8 mouse cellular contexts compared by ENCODE assay signal in genomic region chr2:27426855-27427457, GRCm38 (mm10). TPM values are rescaled to one million over a fixed set of nuclear protein-coding genes. Genes with fewer than 3 reads are reported as not detected.
DNase-seq lines count a peak whose midpoint lies in the region; ATAC-seq and TF ChIP-seq lines count a peak whose summit lies in the region.

Gene Vav2, minus strand, starts transcription at chr2:27427033.

- peak; percentile 88 for DNase-seq in adipocyte (ENCODE audit: low spot score)
- peak; percentile 96 for DNase-seq in gastrocnemius, adult 2 months
- peak; percentile 43 to 73 for DNase-seq in left cerebral cortex, adult 8-10 months (ENCODE audit: low spot score in 2 of 2)
- DNase-seq in right cerebral cortex, adult 2 months (ENCODE audit: low spot score in 2 of 2) = peak; percentile 69 to 73
- DNase-seq in urinary bladder, postnatal 10 days (ENCODE audit: low spot score) = peak; percentile 80

- no peak for TF ChIP-seq CTCF in gastrocnemius, adult 2 months (IDR thresholded peaks at IDR 0.05)

- under 1% methylated on average over 47 of the region's 58 CpGs for WGBS in hindbrain, embryonic 16.5 days

- H3K4me2 ChIP-seq in hindbrain, embryonic 16.5 days (ENCODE audit: low read length) = peak within 1 kb of the TSS; percentile 89

- peaks cover 30% of the 10 kb centered on the region for H3K4me1 ChIP-seq in hindbrain, embryonic 16.5 days (ENCODE audit: control insufficient read depth, insufficient read depth, low read depth, low read length)
- H3K4me1 ChIP-seq in megakaryocyte, embryonic 14.5 days = peaks cover 27% of the 10 kb centered on the region

- peak within 1 kb of the TSS; percentile 91 for H3K27ac ChIP-seq in gastrocnemius, adult 2 months
- peak within 1 kb of the TSS; percentile 81 for H3K27ac ChIP-seq in hindbrain, embryonic 16.5 days (ENCODE audit: low read depth, low read length)

- no peaks in the 10 kb centered on the region for H3K9me3 ChIP-seq in hindbrain, embryonic 16.5 days (ENCODE audit: control insufficient read depth, low read length)
- H3K9me3 ChIP-seq in megakaryocyte, embryonic 14.5 days = no peaks in the 10 kb centered on the region

- ATAC-seq in common myeloid progenitor, adult 5-6 weeks (replicated peaks; ENCODE audit: low read depth, poor library complexity, severe bottlenecking) = peak; percentile 84
- ATAC-seq in hindbrain, embryonic 16.5 days = peak; percentile 88

- peak within 1 kb of the TSS; percentile 99 for H3K4me3 ChIP-seq in gastrocnemius, adult 2 months
- H3K4me3 ChIP-seq in hindbrain, embryonic 16.5 days (ENCODE audit: low read length) = peak within 1 kb of the TSS; percentile 82
- peak within 1 kb of the TSS; percentile 93 for H3K4me3 ChIP-seq in megakaryocyte, embryonic 14.5 days (replicated peaks)

- no peaks in the 10 kb centered on the region for H3K36me3 ChIP-seq in hindbrain, embryonic 16.5 days (ENCODE audit: control insufficient read depth, insufficient read depth, low read length)
- no peaks in the 10 kb centered on the region for H3K36me3 ChIP-seq in megakaryocyte, embryonic 14.5 days (replicated peaks; ENCODE audit: low read length)

- H3K27me3 ChIP-seq in hindbrain, embryonic 16.5 days (replicated peaks; ENCODE audit: control insufficient read depth, insufficient read depth, low read length) = no peaks in the 10 kb centered on the region
- H3K27me3 ChIP-seq in megakaryocyte, embryonic 14.5 days (replicated peaks) = peaks cover 68% of the 10 kb centered on the region

- intact Hi-C loops in gastrocnemius, adult 2 months (cut with DNase I) = no loop called here

- peak within 1 kb of the TSS; percentile 86 for H3K9ac ChIP-seq in hindbrain, embryonic 16.5 days (ENCODE audit: low read depth, low read length)

RNA-seq across cellular contexts. Expression of gene Vav2, which starts in this region (rescaled TPM):
- total RNA-seq in common myeloid progenitor, adult 5-6 weeks (2017) = 8.2 and 11.6 TPM in 2 replicates
- total RNA-seq in gastrocnemius, adult 2 months (2021) = 1 to 10 TPM; 2.0 to 4.3 TPM
- polyA plus RNA-seq in hindbrain, embryonic 16.5 days (2015; fragmentation: Nextera tagmentation; extraction: Ambion mirVana) = 10.4 and 11.8 TPM in 2 replicates
- 10 to 100 TPM in 2 of 4 experiments, 1 to 10 TPM in 2; 9.1 to 11.0 (median 9.8) TPM for total RNA-seq in left cerebral cortex, adult 8-10 months (2022)
- polyA plus RNA-seq in megakaryocyte, embryonic 14.5 days (2012; ENCODE audit: insufficient read depth, low replicate concordance) = 2.8 and 5.5 TPM in 2 replicates

Comparison
In these comparisons a context has a peak if more than half of its experiments do, and no peak if none do; other contexts are left out.
1. Peak in every context shown above with its lines: DNase-seq, ATAC-seq, H3K4me3 ChIP-seq and H3K27ac ChIP-seq.